Mouse (Mus musculus) limb, embryonic 14.5 days (tissue): ENCODE results near the gene Them5. TPM values are rescaled to one million over a fixed set of nuclear protein-coding genes. Genes with fewer than 3 reads are reported as not detected.

Experiments
- ATAC-seq: fragments of 200-750 bp; cut with Nextera tagmentation; 2 replicates; pipeline ENCODE4 v1.8.0; 2017; ENCODE audit warnings: low read depth, moderate number of reproducible peaks, moderate TSS enrichment; ENCODE audit not compliant: low FRiP score
- DNase-seq: peaks from one replicate; pipeline ENCODE4 v3.0.0-alpha.2; 2015; ENCODE audit warnings: low spot score
- H3K27ac ChIP-seq: fragments of 300-500 bp; sonication (generic); replicated peaks from 2 replicates; pipeline ENCODE4 v1.5.1; 2014; ENCODE audit warnings: low read depth, mild to moderate bottlenecking, low read length, moderate library complexity, mixed read lengths
- H3K27me3 ChIP-seq: fragments of 300-500 bp; sonication (generic); 2 replicates; pipeline ENCODE4 v1.6.1; 2014; ENCODE audit warnings: low read length, mixed read lengths; ENCODE audit not compliant: control insufficient read depth, insufficient read depth
- H3K36me3 ChIP-seq: fragments of 300-500 bp; sonication (generic); 2 replicates; pipeline ENCODE4 v1.6.1; 2014; ENCODE audit warnings: mild to moderate bottlenecking, low read length, moderate library complexity, mixed read lengths; ENCODE audit not compliant: control insufficient read depth, insufficient read depth
- H3K4me1 ChIP-seq: fragments of 300-500 bp; sonication (generic); 2 replicates; pipeline ENCODE4 v1.6.1; 2014; ENCODE audit warnings: antibody characterized with exemption, low read length, mixed read lengths; ENCODE audit not compliant: control insufficient read depth, insufficient read depth
- H3K4me2 ChIP-seq: fragments of 300-500 bp; sonication (generic); replicated peaks from 2 replicates; pipeline ENCODE4 v1.6.1; 2014; ENCODE audit warnings: low read depth, mild to moderate bottlenecking, low read length, moderate library complexity; ENCODE audit not compliant: severe bottlenecking
- H3K4me3 ChIP-seq: fragments of 300-500 bp; sonication (generic); replicated peaks from 2 replicates; pipeline ENCODE4 v1.5.1; 2014; ENCODE audit warnings: low read length
- H3K9ac ChIP-seq: fragments of 300-500 bp; sonication (generic); 2 replicates; pipeline ENCODE4 v1.6.1; 2014; ENCODE audit warnings: mild to moderate bottlenecking, low read depth, low read length, moderate library complexity; ENCODE audit not compliant: severe bottlenecking
- H3K9me3 ChIP-seq: fragments of 300-500 bp; sonication (generic); 2 replicates; pipeline ENCODE4 v1.6.1; 2016; ENCODE audit warnings: low read length; ENCODE audit not compliant: control insufficient read depth
- POLR2A ChIP-seq: fragments of 200-500 bp; IDR thresholded peaks from 2 replicates; pipeline ENCODE4 v1.8.0; 2012; ENCODE audit warnings: inconsistent platforms, mild to moderate bottlenecking, moderate library complexity, borderline replicate concordance; ENCODE audit not compliant: insufficient read depth, insufficient read length; ENCODE audit errors: extremely low read depth
- WGBS: fragments of 180-500 bp; shearing (Covaris S2); extraction: QIAGEN DNeasy Blood & Tissue Kit; methylation state at CpG from one replicate; pipeline ENCODE4 v1.1.7; 2014; 5-methylcytosine and 5-hydroxymethylcytosine counted together
- polyA plus RNA-seq, 2 experiments: library from polyadenylated mRNA; depleted of rRNA in 1 of 2; stranded (reverse) in 1 of 2; unstranded in 1 of 2; fragments of >200 nt; fragmentation: Nextera tagmentation in 1 of 2; extraction: Ambion mirVana in 1 of 2; gene quantifications; 2 replicates each; pipeline versions ENCODE4 v1.2.1 to v1.2.3; 2012 to 2014

The Them5 gene
- polyA plus RNA-seq, 2 experiments, result 17.8 to 73.5 TPM

DNA sequence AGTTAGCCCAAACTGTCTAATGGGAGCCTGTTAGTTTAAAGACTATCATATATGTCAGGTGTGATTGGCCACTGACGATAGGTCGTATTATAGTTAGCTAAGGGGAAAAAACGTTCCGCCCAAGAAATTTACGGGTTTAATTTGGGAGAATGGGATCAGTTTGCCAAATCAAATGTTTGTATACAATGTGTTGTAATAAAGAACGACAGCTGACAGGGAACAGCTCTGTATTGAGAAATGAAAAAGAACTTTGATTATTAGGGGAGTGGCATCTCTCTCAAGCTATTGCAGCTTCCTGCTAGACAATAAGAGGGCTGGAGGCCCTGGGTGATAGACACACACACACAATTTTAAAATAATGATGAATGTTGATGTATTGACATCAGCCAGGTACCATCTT, 31.0 kb upstream of the Them5 start:
- H3K27ac ChIP-seq, result no peak overlapping the region
- peaks cover 9% of the 10 kb centered on the region; the same call in 1 of the 2 replicates for H3K4me1 ChIP-seq
- no peaks in the 10 kb centered on the region for H3K27me3 ChIP-seq
- ATAC-seq (no peak), DNase-seq (no peak)
- WGBS, result 53% methylated on average over 6 of the region's 6 CpGs
- no peaks in the 10 kb centered on the region for H3K36me3 ChIP-seq
- H3K9me3 ChIP-seq, result no peaks in the 10 kb centered on the region
- peak overlapping the region; percentile 46 for H3K4me2 ChIP-seq
- TF ChIP-seq POLR2A, result no peak
- H3K9ac ChIP-seq, result peak overlapping the region; percentile 72
- peak overlapping the region; percentile 62 for H3K4me3 ChIP-seq

DNA sequence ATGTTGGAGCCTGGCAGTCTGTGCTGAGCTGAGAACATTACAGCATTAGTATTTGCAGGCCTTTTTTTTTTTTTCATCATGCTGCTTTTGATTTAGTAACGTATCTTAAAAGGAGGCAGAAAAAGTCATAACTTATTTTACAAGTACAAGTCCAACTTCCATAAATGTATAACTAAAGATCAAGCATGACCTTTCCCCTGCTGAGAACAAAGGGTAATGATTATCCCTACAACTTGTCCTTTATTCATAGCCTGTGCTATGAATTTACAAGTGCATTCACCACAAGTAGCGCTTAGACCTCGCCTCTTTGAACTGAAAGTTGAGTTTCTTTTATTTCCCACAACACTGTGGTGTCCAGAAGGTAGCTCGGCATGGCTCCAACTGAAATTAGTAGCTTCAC, 30.5 kb upstream of the Them5 start:
- no peaks in the 10 kb centered on the region for H3K9me3 ChIP-seq
- ATAC-seq, result no peak
- H3K4me2 ChIP-seq, result peak overlapping the region; percentile 46; the same call in 1 of the 2 replicates
- H3K4me1 ChIP-seq, result peaks cover 9% of the 10 kb centered on the region; the same call in 1 of the 2 replicates
- H3K4me3 ChIP-seq, result no peak overlapping the region
- no peak for TF ChIP-seq POLR2A
- H3K27me3 ChIP-seq, result no peaks in the 10 kb centered on the region
- no peaks in the 10 kb centered on the region for H3K36me3 ChIP-seq
- H3K27ac ChIP-seq, result no peak overlapping the region
- WGBS, result 62% methylated on average over 4 of the region's 4 CpGs
- no peak for DNase-seq
- H3K9ac ChIP-seq, result no peak overlapping the region

DNA sequence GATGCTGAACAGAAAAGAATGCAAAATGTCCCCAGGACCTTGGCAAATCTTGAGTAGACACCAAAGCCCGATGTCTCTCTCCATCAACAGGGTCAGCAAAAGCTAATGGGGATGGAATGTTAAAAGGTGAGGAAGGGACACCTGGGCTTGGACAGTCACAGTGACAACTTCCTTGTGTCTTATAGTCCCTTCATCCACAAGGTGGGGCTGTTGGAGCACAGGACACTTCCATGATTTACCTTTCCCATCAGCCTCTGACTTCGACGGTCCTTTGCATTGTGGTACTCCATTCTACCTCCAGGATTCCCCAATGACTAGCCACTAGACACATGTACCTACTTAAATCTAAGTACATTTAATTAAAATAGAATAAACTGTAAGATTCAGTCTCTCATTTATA, 13.2 kb upstream of the Them5 start:
- no peak overlapping the region for H3K9ac ChIP-seq
- ATAC-seq, result no peak
- DNase-seq, result no peak
- TF ChIP-seq POLR2A, result no peak
- no peaks in the 10 kb centered on the region for H3K27me3 ChIP-seq
- H3K36me3 ChIP-seq, result peaks cover 6% of the 10 kb centered on the region; the same call in 1 of the 2 replicates
- WGBS, result 71% methylated on average over 3 of the region's 3 CpGs
- H3K27ac ChIP-seq, result no peak overlapping the region
- H3K9me3 ChIP-seq, result no peaks in the 10 kb centered on the region
- H3K4me2 ChIP-seq, result no peak overlapping the region
- no peak overlapping the region for H3K4me3 ChIP-seq
- no peaks in the 10 kb centered on the region for H3K4me1 ChIP-seq

DNA sequence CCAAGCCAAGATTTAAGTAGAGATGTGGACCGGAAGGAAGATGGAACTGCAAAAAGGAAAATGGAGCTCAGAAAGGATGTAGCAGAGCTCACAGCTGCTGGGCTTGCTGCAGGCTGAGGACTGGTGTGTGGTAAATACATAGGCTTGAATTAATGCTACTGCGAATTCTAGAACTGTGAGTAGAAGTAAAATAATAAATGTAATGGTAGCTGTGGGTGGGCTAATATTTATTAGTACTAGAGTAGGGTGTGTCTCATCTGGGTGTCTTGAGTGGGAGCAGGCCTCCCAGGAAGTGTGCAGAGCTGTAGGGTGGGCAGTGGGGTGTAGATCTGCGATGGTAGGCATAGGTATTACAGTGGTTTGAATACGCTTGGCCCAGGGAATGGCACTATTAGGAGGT, 7.5 kb upstream of the Them5 start:
- DNase-seq (no peak), ATAC-seq (no peak)
- no peak for TF ChIP-seq POLR2A
- no peaks in the 10 kb centered on the region for H3K4me1 ChIP-seq
- 89% methylated on average over 4 of the region's 4 CpGs for WGBS
- H3K9ac ChIP-seq, result no peak overlapping the region
- no peaks in the 10 kb centered on the region for H3K9me3 ChIP-seq
- no peak overlapping the region for H3K4me3 ChIP-seq
- H3K27me3 ChIP-seq, result no peaks in the 10 kb centered on the region
- H3K4me2 ChIP-seq, result no peak overlapping the region
- H3K36me3 ChIP-seq, result peaks cover 6% of the 10 kb centered on the region; the same call in 1 of the 2 replicates
- no peak overlapping the region for H3K27ac ChIP-seq

DNA sequence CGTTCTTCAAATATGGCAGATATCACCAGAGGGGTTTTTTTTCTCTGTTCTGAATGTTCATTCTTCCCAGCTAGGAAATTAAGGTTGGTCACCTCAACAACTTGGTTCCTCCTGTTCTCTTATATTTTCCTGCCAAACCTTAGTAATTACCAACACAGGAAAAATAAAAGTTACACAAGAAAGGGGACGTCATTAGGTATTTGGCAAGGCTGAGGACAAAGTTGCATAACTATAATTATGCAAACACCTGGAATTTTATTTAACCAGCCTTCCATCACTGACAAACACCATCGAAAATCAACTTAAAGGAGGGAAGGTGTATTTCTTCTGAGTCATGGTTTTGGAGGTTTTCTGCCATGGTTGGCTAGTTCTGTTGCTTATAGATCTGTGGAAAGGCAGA, 3.4 kb upstream of the Them5 start:
- WGBS, result 78% methylated on average over 3 of the region's 3 CpGs
- DNase-seq (no peak), ATAC-seq (no peak)
- H3K27me3 ChIP-seq, result no peaks in the 10 kb centered on the region
- no peaks in the 10 kb centered on the region for H3K36me3 ChIP-seq
- no peak overlapping the region for H3K4me2 ChIP-seq
- H3K9ac ChIP-seq, result no peak overlapping the region
- TF ChIP-seq POLR2A, result no peak
- no peaks in the 10 kb centered on the region for H3K9me3 ChIP-seq
- H3K4me1 ChIP-seq, result no peaks in the 10 kb centered on the region
- no peak overlapping the region for H3K27ac ChIP-seq
- H3K4me3 ChIP-seq, result no peak overlapping the region

DNA sequence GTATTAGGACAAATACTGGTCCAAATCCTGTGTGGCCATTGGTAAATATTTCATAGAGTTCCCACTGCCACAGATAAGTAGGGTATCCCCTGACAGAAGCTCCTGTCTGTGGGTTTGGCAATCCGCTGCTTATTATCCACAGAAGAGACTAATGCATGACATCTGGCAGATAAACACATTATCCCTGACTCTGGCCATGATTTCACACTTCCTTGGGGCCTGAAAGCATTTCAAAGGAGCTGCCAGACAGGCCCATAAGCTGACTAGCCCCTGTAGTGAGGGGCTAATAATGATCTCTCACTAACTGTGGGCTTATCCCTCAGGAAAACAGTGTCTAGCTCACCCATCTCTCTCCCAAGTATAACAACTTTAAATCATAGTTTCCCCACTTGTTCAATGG, 653 bp downstream of the Them5 start:
- Histone ChIP-seq H3K36me3 (no peaks in the 10 kb centered on the region), H3K9me3 (no peaks in the 10 kb centered on the region), H3K4me3 (no peak overlapping the region), H3K4me2 (no peak overlapping the region), H3K9ac (no peak overlapping the region), H3K27me3 (no peaks in the 10 kb centered on the region), H3K27ac (no peak overlapping the region), H3K4me1 (no peaks in the 10 kb centered on the region)
- 30% methylated on average over 1 of the region's 1 CpGs for WGBS
- ATAC-seq (no peak), DNase-seq (no peak)
- TF ChIP-seq POLR2A, result no peak
